Mouse (Mus musculus): ENCODE results near the gene Smad6.

The Smad6 gene

GRCm38 (mm10) chr9:64021853-64022561 lies at the start of gene Smad6:
Gene Smad6 (minus strand): TSS chr9:64022059.
- peak; percentile 95 for DNase-seq (ENCODE audit: low read depth, low spot score)

- no peak for DNase-seq (ENCODE audit: low read depth, low spot score)
These were observed 48.8 kb upstream of the Smad6 start for GRCm38 (mm10) chr9:64070674-64071073.

- no peak for DNase-seq (ENCODE audit: low read depth, low spot score)
These were observed 47.3 kb upstream of the Smad6 start for GRCm38 (mm10) chr9:64069131-64069530.

- no peak for DNase-seq (ENCODE audit: low read depth, low spot score)
These were observed 46.7 kb upstream of the Smad6 start for GRCm38 (mm10) chr9:64068571-64068970.

- DNase-seq (ENCODE audit: low read depth, low spot score): no peak
These were observed 45.9 kb upstream of the Smad6 start for GRCm38 (mm10) chr9:64067787-64068186.

GRCm38 (mm10) chr9:64060033-64060539 lies 38.2 kb upstream of the Smad6 start:
- no peak for DNase-seq (ENCODE audit: low read depth, low spot score)

- DNase-seq (ENCODE audit: low read depth, low spot score): no peak
These were observed 36.2 kb upstream of the Smad6 start for GRCm38 (mm10) chr9:64057903-64058650.

- DNase-seq (ENCODE audit: low read depth, low spot score): no peak
These were observed 33.3 kb upstream of the Smad6 start for GRCm38 (mm10) chr9:64055162-64055561.

GRCm38 (mm10) chr9:64053786-64054185 lies 31.9 kb upstream of the Smad6 start:
- no peak for DNase-seq (ENCODE audit: low read depth, low spot score)

GRCm38 (mm10) chr9:64051241-64051640 lies 29.4 kb upstream of the Smad6 start:
- DNase-seq (ENCODE audit: low read depth, low spot score): no peak

GRCm38 (mm10) chr9:64050513-64051065 lies 28.7 kb upstream of the Smad6 start:
- DNase-seq (ENCODE audit: low read depth, low spot score): no peak

GRCm38 (mm10) chr9:64049471-64050380 lies 27.9 kb upstream of the Smad6 start:
- peak; percentile 88 for DNase-seq (ENCODE audit: low read depth, low spot score)

GRCm38 (mm10) chr9:64045117-64045890 lies 23.4 kb upstream of the Smad6 start:
- no peak for DNase-seq (ENCODE audit: low read depth, low spot score)

- DNase-seq (ENCODE audit: low read depth, low spot score): no peak
These were observed 22.5 kb upstream of the Smad6 start for GRCm38 (mm10) chr9:64044343-64044742.

GRCm38 (mm10) chr9:64042911-64043310 lies 21.1 kb upstream of the Smad6 start:
- DNase-seq (ENCODE audit: low read depth, low spot score): peak; percentile 93

GRCm38 (mm10) chr9:64042216-64042615 lies 20.4 kb upstream of the Smad6 start:
- DNase-seq (ENCODE audit: low read depth, low spot score): no peak

- no peak for DNase-seq (ENCODE audit: low read depth, low spot score)
These were observed 8.2 kb upstream of the Smad6 start for GRCm38 (mm10) chr9:64029908-64030631.

GRCm38 (mm10) chr9:64025565-64025964 lies 3.7 kb upstream of the Smad6 start:
- DNase-seq (ENCODE audit: low read depth, low spot score): peak; percentile 68

- DNase-seq (ENCODE audit: low read depth, low spot score): peak; percentile 12
These were observed 3.1 kb upstream of the Smad6 start for GRCm38 (mm10) chr9:64024976-64025375.

Data from ES-CJ7 (cell line).